Mouse (Mus musculus): ENCODE measurements around the gene Rps12-ps3.

Gene Rps12-ps3

GRCm38 (mm10) chr19:59321990-59322389 lies at the start of gene Rps12-ps3:
TSS of gene Rps12-ps3 (plus strand) at chr19:59322290.
- DNase-seq (ENCODE audit: inconsistent age in 2 of 2, low spot score in 1 of 2), result no peak

GRCm38 (mm10) chr19:59273190-59273589 lies 48.9 kb upstream of the Rps12-ps3 start:
- DNase-seq (ENCODE audit: inconsistent age in 2 of 2, low spot score in 1 of 2), result no peak

- DNase-seq (ENCODE audit: inconsistent age in 2 of 2, low spot score in 1 of 2), result no peak
Measured at GRCm38 (mm10) chr19:59276354-59276753, 45.7 kb upstream of the Rps12-ps3 start.

DNA sequence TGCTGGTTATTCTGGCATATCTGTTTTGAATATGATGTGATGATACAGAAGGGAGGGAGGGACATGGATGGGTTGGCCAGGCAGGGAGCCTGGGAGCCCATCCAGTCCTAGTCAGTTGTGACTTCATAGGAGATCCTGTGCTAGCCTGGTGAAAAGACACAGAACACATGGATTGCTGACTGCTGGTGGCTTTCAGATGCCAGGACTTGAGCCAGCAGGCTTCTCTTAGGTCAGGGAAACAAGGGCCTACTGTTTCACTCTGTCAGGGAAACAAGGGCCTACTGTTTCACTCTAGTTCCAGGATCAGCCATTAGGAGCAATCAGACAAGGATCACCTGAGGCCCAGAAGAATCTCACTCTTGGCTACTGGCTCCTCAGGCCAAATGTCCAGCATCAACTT lies 41.2 kb upstream of the Rps12-ps3 start:
- no peak for DNase-seq (ENCODE audit: inconsistent age in 2 of 2, low spot score in 1 of 2)

GRCm38 (mm10) chr19:59282001-59282400 lies 40.1 kb upstream of the Rps12-ps3 start:
- DNase-seq (ENCODE audit: inconsistent age in 2 of 2, low spot score in 1 of 2), result peak in 1 of 2 experiments; percentile 51

DNA sequence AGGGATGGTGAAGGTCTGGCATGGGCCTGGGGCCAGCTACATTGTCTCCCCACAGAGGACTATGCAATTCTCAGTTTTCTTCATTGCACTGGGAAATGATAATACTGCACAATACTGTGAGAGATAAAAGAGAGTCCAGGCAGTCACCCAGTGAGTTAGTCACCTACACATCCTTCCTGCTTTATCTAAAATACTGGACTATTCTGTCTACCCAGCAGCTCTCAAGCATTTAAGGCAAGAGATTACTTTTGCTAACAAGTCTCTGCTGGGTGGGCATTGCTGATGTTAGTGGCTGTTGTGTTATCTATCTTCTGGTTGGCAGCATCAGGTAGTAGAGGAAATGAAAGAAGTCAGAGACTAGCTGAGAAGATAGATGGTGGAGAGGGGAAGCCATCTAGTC lies 33.0 kb upstream of the Rps12-ps3 start:
- DNase-seq (ENCODE audit: inconsistent age in 2 of 2, low spot score in 1 of 2), result no peak

GRCm38 (mm10) chr19:59289811-59290210 lies 32.3 kb upstream of the Rps12-ps3 start:
- peak; percentile 40 to 69 for DNase-seq (ENCODE audit: inconsistent age in 2 of 2, low spot score in 1 of 2)

DNA sequence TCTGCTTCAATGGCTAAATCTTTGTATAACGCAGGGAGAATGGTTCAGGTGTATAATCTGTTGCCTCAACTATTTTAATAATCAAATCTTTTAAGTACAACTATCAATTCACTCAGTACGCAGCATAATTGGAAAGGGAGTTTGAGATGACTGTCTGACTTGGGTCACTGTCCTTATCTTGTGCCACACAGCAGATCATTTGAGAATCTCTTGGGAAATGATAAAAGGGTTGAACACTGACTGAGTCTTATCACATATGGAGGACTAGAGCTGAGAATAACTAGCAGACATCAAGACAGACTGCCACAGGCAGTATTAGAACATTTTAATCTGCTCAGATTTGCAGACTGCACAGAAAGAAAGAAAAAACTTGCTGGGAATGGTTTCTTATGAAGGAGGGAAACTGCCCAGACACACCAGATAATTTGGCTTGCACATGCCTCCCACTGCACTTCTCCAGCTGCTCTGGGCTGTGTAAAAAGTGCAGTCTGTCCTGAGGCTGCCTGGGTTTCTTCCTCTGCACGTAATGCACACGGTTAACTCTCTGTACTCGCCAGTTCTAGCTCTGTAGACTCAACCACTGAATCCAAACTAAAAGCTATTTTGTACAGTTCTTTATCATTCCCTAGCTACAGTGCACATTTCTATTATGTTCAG lies 29.8 kb upstream of the Rps12-ps3 start:
- DNase-seq (ENCODE audit: inconsistent age in 2 of 2, low spot score in 1 of 2), result no peak

GRCm38 (mm10) chr19:59315308-59315707 lies 6.8 kb upstream of the Rps12-ps3 start:
- no peak for DNase-seq (ENCODE audit: inconsistent age in 2 of 2, low spot score in 1 of 2)

DNA sequence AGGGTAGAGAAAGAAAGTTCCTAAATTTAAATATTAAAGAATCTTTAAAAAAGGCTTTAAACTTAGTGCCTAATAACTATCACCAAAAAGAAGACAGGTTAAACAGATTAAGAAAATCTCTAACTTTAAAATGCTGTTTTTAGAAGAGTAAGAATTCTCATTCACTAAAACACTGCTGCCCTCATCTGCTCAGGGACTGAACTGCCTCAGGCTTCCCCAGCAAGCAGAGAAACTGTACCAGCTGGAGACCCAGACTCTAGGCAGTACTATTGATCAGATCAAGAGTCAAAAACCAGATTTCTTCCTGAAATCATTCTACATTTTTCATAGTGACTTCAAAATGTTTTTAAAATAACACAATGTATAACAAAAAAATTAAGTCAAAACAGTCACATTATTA lies 5.5 kb upstream of the Rps12-ps3 start:
- DNase-seq (ENCODE audit: inconsistent age in 2 of 2, low spot score in 1 of 2), result peak; percentile 15 to 66

- DNase-seq (ENCODE audit: inconsistent age in 2 of 2, low spot score in 1 of 2), result no peak
Measured at GRCm38 (mm10) chr19:59330816-59331225, 8.7 kb downstream of the Rps12-ps3 start.

- no peak for DNase-seq (ENCODE audit: inconsistent age in 2 of 2, low spot score in 1 of 2)
Measured at GRCm38 (mm10) chr19:59336655-59337054, 14.6 kb downstream of the Rps12-ps3 start.

DNA sequence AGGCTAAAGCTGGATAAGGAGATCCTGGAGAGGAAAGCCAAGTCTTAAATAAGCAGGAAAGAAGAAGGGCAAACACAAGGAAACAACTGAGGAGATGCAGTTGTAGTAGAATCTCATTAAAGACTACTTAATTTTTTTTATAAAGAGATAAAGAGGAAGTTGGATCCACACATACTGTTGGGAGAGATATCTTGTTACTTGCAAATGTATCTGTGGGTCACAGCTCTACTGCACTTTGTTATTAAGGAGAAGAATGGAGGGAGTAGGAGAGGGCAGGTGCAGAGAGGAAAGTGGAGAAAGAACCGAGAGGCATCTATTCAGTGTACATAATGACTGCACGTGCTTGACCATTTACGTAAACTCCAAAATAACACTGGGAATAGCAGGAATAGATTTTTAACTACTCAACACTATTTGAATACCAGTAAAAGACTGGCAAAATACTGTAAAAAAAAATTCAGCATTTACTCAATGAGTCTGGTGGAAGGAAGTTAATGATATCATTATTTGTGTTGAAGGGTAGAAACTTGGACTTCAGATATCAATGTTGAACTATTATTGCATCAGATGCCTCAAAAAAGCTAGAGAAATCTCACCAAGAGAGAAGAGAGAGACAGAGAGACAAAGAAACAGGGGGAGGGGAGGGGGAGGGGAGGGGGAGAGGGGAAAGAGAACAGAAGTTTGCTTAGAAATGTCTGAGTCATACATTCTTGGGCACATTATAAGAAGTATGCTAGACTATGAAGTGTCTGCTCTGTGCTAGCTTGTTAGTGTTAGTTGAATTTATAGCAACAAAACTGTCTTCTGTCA lies 16.0 kb downstream of the Rps12-ps3 start:
- DNase-seq (ENCODE audit: inconsistent age in 2 of 2, low spot score in 1 of 2), result no peak

- no peak for DNase-seq (ENCODE audit: inconsistent age in 2 of 2, low spot score in 1 of 2)
Measured at GRCm38 (mm10) chr19:59339908-59340307, 17.8 kb downstream of the Rps12-ps3 start.

GRCm38 (mm10) chr19:59342964-59343363 lies 20.9 kb downstream of the Rps12-ps3 start:
- no peak for DNase-seq (ENCODE audit: inconsistent age in 2 of 2, low spot score in 1 of 2)

DNA sequence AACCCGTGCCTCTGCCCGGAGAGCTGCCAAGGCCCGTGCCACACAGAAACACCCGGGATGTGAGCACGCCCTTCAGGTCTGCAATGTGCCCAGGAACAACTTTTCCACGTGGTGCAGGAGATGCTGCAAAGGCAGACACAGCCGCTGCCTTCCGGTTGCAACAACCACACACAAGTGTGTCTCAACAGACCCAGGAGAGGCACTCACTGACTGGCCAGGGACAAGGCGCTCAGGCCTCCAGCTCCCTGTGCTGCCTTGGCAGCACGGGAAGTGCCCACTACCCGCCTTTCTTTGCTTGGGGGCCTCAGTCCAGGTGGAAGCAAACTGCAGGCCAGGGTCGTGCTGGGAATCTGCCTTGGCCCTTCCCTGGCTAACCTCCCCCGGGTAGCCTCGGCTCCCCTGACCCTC lies 22.2 kb downstream of the Rps12-ps3 start:
- peak; percentile 38 to 77 for DNase-seq (ENCODE audit: inconsistent age in 2 of 2, low spot score in 1 of 2)

GRCm38 (mm10) chr19:59345081-59345657 lies 23.1 kb downstream of the Rps12-ps3 start:
- peak; percentile 70 to 87 for DNase-seq (ENCODE audit: inconsistent age in 2 of 2, low spot score in 1 of 2)

DNA sequence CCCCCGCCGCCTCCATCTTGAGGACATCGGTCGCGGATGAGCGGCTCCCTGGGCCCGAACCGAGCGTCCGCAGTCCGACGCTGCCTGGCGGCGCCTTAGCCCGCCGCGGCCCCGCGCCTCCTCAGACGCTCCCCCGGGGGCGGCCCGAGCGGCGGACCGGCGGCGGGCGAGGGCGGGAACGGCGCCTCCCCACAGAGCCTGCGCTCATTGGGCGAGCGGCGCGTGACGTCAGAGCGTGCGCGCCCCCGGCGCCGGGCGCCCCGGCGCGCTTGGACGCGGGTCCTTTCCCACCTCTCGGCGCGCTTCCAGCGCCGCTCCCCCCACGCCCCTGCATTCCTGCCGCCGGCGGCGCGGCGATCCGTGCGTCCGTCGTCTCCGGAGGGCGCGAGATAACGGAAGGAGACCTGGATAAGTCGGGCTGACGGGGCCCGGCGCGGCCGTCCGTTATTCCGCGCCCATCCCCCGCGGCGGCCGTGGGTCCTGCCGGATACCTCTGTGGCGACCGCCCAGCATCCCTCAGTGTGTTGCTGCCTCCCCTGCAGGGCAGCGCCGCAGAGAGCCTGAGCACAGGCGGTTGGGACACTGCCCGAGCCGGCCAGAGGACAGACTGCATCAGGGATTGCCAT lies 23.7 kb downstream of the Rps12-ps3 start, which contains the start of gene Pdzd8:
Gene Pdzd8 (minus strand): TSS at position 123 of the 626 bp plus-strand sequence.
- peak; percentile 93 to 97 for DNase-seq (ENCODE audit: inconsistent age in 2 of 2, low spot score in 1 of 2)

GRCm38 (mm10) chr19:59346325-59346724 lies 24.2 kb downstream of the Rps12-ps3 start:
- no peak for DNase-seq (ENCODE audit: inconsistent age in 2 of 2, low spot score in 1 of 2)

- DNase-seq (ENCODE audit: inconsistent age in 2 of 2, low spot score in 1 of 2), result no peak
Measured at GRCm38 (mm10) chr19:59349329-59349960, 27.4 kb downstream of the Rps12-ps3 start.
